Mouse (Mus musculus) embryonic fibroblast, embryonic 13.5 days (primary cell): ENCODE measurements at regions not wholly inside any gene's neighbourhood (a gene's known extent, or its start where the extent isn't known, plus 50 kb on each side); places are given as distances from the start of the nearest gene placed in this dataset.

Experiments
- H3K27ac ChIP-seq: 2 replicates; pipeline ENCODE4 v1.5.1; 2012; ENCODE audit warnings: low read length, control low read depth, inconsistent platforms; ENCODE audit not compliant: insufficient read depth
- H3K4me1 ChIP-seq: 2 replicates; pipeline ENCODE4 v1.6.1; 2011; ENCODE audit warnings: low read length; ENCODE audit not compliant: control insufficient read depth, insufficient read depth
- H3K4me3 ChIP-seq: 2 replicates; pipeline ENCODE4 v1.5.1; 2011; ENCODE audit warnings: mild to moderate bottlenecking, control low read depth, low read length; ENCODE audit not compliant: insufficient read depth
- CTCF ChIP-seq: IDR thresholded peaks from 2 replicates; pipeline ENCODE4 v1.5.1; 2011; ENCODE audit warnings: mild to moderate bottlenecking, control low read depth, low read length, moderate library complexity, borderline replicate concordance; ENCODE audit not compliant: insufficient read depth
- POLR2A ChIP-seq: IDR thresholded peaks from 2 replicates; pipeline ENCODE4 v1.6.1; 2011; ENCODE audit warnings: low read depth, mild to moderate bottlenecking, control low read depth, low read length, moderate library complexity

GRCm38 (mm10) chr3:37846191-37847003 lies 122.1 kb upstream of the Gm5148 start:
- peaks cover 19% of the 10 kb centered on the region for H3K4me1 ChIP-seq
- peak overlapping the region; percentile 99 for H3K27ac ChIP-seq
- TF ChIP-seq CTCF = no peak
- no peak for TF ChIP-seq POLR2A
- no peak overlapping the region for H3K4me3 ChIP-seq

- Histone ChIP-seq H3K4me3 (no peak overlapping the region), H3K4me1 (peaks cover 19% of the 10 kb centered on the region), H3K27ac (peak overlapping the region; percentile 99)
- TF ChIP-seq CTCF (no peak), POLR2A (no peak)
Observed at GRCm38 (mm10) chr3:37845313-37846023, 121.2 kb upstream of the Gm5148 start.

- TF ChIP-seq CTCF = no peak
- TF ChIP-seq POLR2A = no peak
- Histone ChIP-seq H3K4me3 (no peak overlapping the region), H3K4me1 (peaks cover 19% of the 10 kb centered on the region), H3K27ac (peak overlapping the region; percentile 99)
Observed at GRCm38 (mm10) chr3:37844731-37845312, 120.5 kb upstream of the Gm5148 start.

GRCm38 (mm10) chr3:37842289-37842688 lies 118.0 kb upstream of the Gm5148 start:
- peaks cover 19% of the 10 kb centered on the region for H3K4me1 ChIP-seq
- no peak for TF ChIP-seq POLR2A
- no peak for TF ChIP-seq CTCF
- H3K27ac ChIP-seq = peak overlapping the region; percentile 99
- no peak overlapping the region for H3K4me3 ChIP-seq

- H3K4me1 ChIP-seq = peaks cover 14% of the 10 kb centered on the region
- 0 out of 2 replicates have a peak overlapping the region, but pooled peaks have one; percentile 21 for H3K27ac ChIP-seq
- TF ChIP-seq CTCF (no peak), POLR2A (no peak)
Observed at GRCm38 (mm10) chr3:37838896-37839295, 114.6 kb upstream of the Gm5148 start.

GRCm38 (mm10) chr3:37836749-37837148 lies 112.5 kb upstream of the Gm5148 start:
- Histone ChIP-seq H3K27ac (peak overlapping the region; percentile 92), H3K4me1 (peaks cover 10% of the 10 kb centered on the region), H3K4me3 (no peak overlapping the region)
- TF ChIP-seq POLR2A (no peak), CTCF (no peak)

More at GRCm38 (mm10) chr3:37838896-37839295, 114.6 kb upstream of the Gm5148 start:
- H3K4me3 ChIP-seq = no peak overlapping the region

- Histone ChIP-seq H3K4me1 (peaks cover 10% of the 10 kb centered on the region), H3K27ac (no peak overlapping the region; the same call in 1 of the 2 replicates), H3K4me3 (no peak overlapping the region)
- TF ChIP-seq CTCF = no peak
- no peak for TF ChIP-seq POLR2A
Observed at GRCm38 (mm10) chr3:37835687-37836086, 111.4 kb upstream of the Gm5148 start.

GRCm38 (mm10) chr3:37835135-37835534 lies 110.8 kb upstream of the Gm5148 start:
- no peak for TF ChIP-seq POLR2A
- no peak for TF ChIP-seq CTCF
- H3K27ac ChIP-seq = peak overlapping the region; percentile 60
- H3K4me3 ChIP-seq = no peak overlapping the region
- peaks cover 10% of the 10 kb centered on the region for H3K4me1 ChIP-seq

- Histone ChIP-seq H3K4me3 (no peak overlapping the region), H3K4me1 (peaks cover 10% of the 10 kb centered on the region), H3K27ac (peak overlapping the region; percentile 53)
- no peak for TF ChIP-seq POLR2A
- no peak for TF ChIP-seq CTCF
Observed at GRCm38 (mm10) chr3:37834626-37835025, 110.3 kb upstream of the Gm5148 start.
